In genomic region chr17:46297364-46298219, GRCm38 (mm10) we compare ENCODE assay signal across 8 mouse cellular contexts. TPM values are rescaled to one million over a fixed set of nuclear protein-coding genes. Genes with fewer than 3 reads are reported as not detected.
A peak's percentile ranks its signal among the peaks of the same experiment; 100 is the strongest.
DNase-seq lines count a peak whose midpoint lies in the region; ATAC-seq and TF ChIP-seq lines count a peak whose summit lies in the region.

Gene Dlk2 (plus strand): TSS chr17:46297421.

- no peak for TF ChIP-seq CTCF in stomach, postnatal 0 days (IDR thresholded peaks at IDR 0.05; ENCODE audit: low read depth)

- peaks cover 21% of the 10 kb centered on the region for H3K4me1 ChIP-seq in kidney, embryonic 15.5 days
- peaks cover 7% of the 10 kb centered on the region; the same call in 1 of the 2 replicates for H3K4me1 ChIP-seq in forebrain, embryonic 11.5 days (replicated peaks; ENCODE audit: control insufficient read depth, insufficient read depth, low read length)
- peaks cover 25% of the 10 kb centered on the region for H3K4me1 ChIP-seq in midbrain, embryonic 10.5 days
- no peaks in the 10 kb centered on the region for H3K4me1 ChIP-seq in stomach, postnatal 0 days (replicated peaks; ENCODE audit: control insufficient read depth, insufficient read depth)

- H3K27ac ChIP-seq in kidney, embryonic 15.5 days, result no peak within 1 kb of the TSS
- H3K27ac ChIP-seq in forebrain, embryonic 11.5 days (ENCODE audit: low read depth, low read length), result no peak within 1 kb of the TSS
- H3K27ac ChIP-seq in midbrain, embryonic 10.5 days (replicated peaks), result peak within 1 kb of the TSS; percentile 63
- 0 out of 2 replicates have a peak within 1 kb of the TSS, but pooled peaks have one; percentile 13 for H3K27ac ChIP-seq in stomach, postnatal 0 days (replicated peaks)

- under 1% methylated on average over 58 of the region's 86 CpGs for WGBS in kidney, embryonic 15.5 days
- under 1% methylated on average over 57 of the region's 86 CpGs for WGBS in forebrain, embryonic 11.5 days
- under 1% methylated on average over 73 of the region's 86 CpGs for WGBS in midbrain, embryonic 10.5 days
- WGBS in stomach, postnatal 0 days, result under 1% methylated on average over 50 of the region's 86 CpGs

- H3K36me3 ChIP-seq in kidney, embryonic 15.5 days, result no peaks in the 10 kb centered on the region
- no peaks in the 10 kb centered on the region for H3K36me3 ChIP-seq in forebrain, embryonic 11.5 days (ENCODE audit: control insufficient read depth, insufficient read depth, low read length)
- H3K36me3 ChIP-seq in midbrain, embryonic 10.5 days, result no peaks in the 10 kb centered on the region
- H3K36me3 ChIP-seq in stomach, postnatal 0 days (ENCODE audit: control insufficient read depth, insufficient read depth, low read length), result no peaks in the 10 kb centered on the region

- peak within 1 kb of the TSS; percentile 99 for H3K4me2 ChIP-seq in kidney, embryonic 15.5 days
- H3K4me2 ChIP-seq in forebrain, embryonic 11.5 days (ENCODE audit: low read depth, low read length, severe bottlenecking), result peak within 1 kb of the TSS; percentile 99
- H3K4me2 ChIP-seq in stomach, postnatal 0 days (replicated peaks; ENCODE audit: low read depth), result peak within 1 kb of the TSS; percentile 99

- no peak for DNase-seq in kidney, adult 18-20 months
- peak; percentile 22 for DNase-seq in NIH3T3 (ENCODE audit: low read depth)
- peak; percentile 66 for DNase-seq in forebrain, embryonic 11.5 days (ENCODE audit: low spot score)
- DNase-seq in kidney, postnatal 25 days, result peak; percentile 16 to 35
- peak; percentile 41 for DNase-seq in midbrain, embryonic 10.5 days (ENCODE audit: low spot score)
- peak; percentile 33 for DNase-seq in stomach, postnatal 0 days (ENCODE audit: low spot score)
- no peak for DNase-seq in spleen, postnatal 14 days (ENCODE audit: low spot score in 2 of 2)

- H3K27me3 ChIP-seq in kidney, embryonic 15.5 days, result peaks cover 69% of the 10 kb centered on the region
- H3K27me3 ChIP-seq in forebrain, embryonic 11.5 days (ENCODE audit: control insufficient read depth, insufficient read depth, low read length), result peaks cover 33% of the 10 kb centered on the region
- peaks cover 81% of the 10 kb centered on the region for H3K27me3 ChIP-seq in midbrain, embryonic 10.5 days (ENCODE audit: low read depth, poor library complexity, severe bottlenecking)
- H3K27me3 ChIP-seq in stomach, postnatal 0 days (ENCODE audit: control insufficient read depth, insufficient read depth, low read length), result peaks cover 2% of the 10 kb centered on the region; the same call in 1 of the 2 replicates

- TF ChIP-seq EP300 in stomach, postnatal 0 days (optimal IDR thresholded peaks at IDR 0.05), result no peak

- peak within 1 kb of the TSS; percentile 23 for H3K9ac ChIP-seq in kidney, embryonic 15.5 days
- peak within 1 kb of the TSS; percentile 43 for H3K9ac ChIP-seq in forebrain, embryonic 11.5 days (ENCODE audit: low read length)
- H3K9ac ChIP-seq in stomach, postnatal 0 days (ENCODE audit: low read length), result peak within 1 kb of the TSS; percentile 58

- H3K9me3 ChIP-seq in kidney, embryonic 15.5 days (replicated peaks), result no peaks in the 10 kb centered on the region
- H3K9me3 ChIP-seq in forebrain, embryonic 11.5 days (ENCODE audit: control insufficient read depth, low read length), result no peaks in the 10 kb centered on the region
- no peaks in the 10 kb centered on the region for H3K9me3 ChIP-seq in midbrain, embryonic 10.5 days (replicated peaks)
- no peaks in the 10 kb centered on the region for H3K9me3 ChIP-seq in stomach, postnatal 0 days (ENCODE audit: control insufficient read depth, low read length)

- H3K4me3 ChIP-seq in kidney, embryonic 15.5 days (replicated peaks), result peak within 1 kb of the TSS; percentile 60
- H3K4me3 ChIP-seq in forebrain, embryonic 11.5 days (ENCODE audit: low read depth, low read length), result peak within 1 kb of the TSS; percentile 59
- H3K4me3 ChIP-seq in midbrain, embryonic 10.5 days, result peak within 1 kb of the TSS; percentile 71
- peak within 1 kb of the TSS; percentile 58 for H3K4me3 ChIP-seq in stomach, postnatal 0 days (ENCODE audit: low read depth, low read length)

- ATAC-seq in kidney, embryonic 15.5 days (replicated peaks; ENCODE audit: low FRiP score), result peak; percentile 26; the same call in 1 of the 2 replicates
- ATAC-seq in forebrain, embryonic 11.5 days (replicated peaks; ENCODE audit: low FRiP score), result peak; percentile 31
- ATAC-seq in stomach, postnatal 0 days (ENCODE audit: low FRiP score, low TSS enrichment), result peak; percentile 12; the same call in 1 of the 2 replicates

RNA-seq across cellular contexts. Expression of gene Dlk2, which starts in this region (rescaled TPM):
- 0.42 and 0.85 TPM in 2 replicates for polyA plus RNA-seq in kidney, embryonic 15.5 days (2015; fragmentation: Nextera tagmentation; extraction: Ambion mirVana)
- 1.2 and 1.5 TPM in 2 replicates for polyA plus RNA-seq in forebrain, embryonic 11.5 days (2014; fragmentation: Nextera tagmentation; extraction: Ambion mirVana)
- 0.68 and 0.78 TPM in 2 replicates for polyA plus RNA-seq in midbrain, embryonic 10.5 days (2016; fragmentation: Nextera tagmentation; extraction: Ambion mirVana)
- polyA plus RNA-seq in stomach, postnatal 0 days (2015; fragmentation: Nextera tagmentation; extraction: Ambion mirVana), result 8.9 and 10.8 TPM in 2 replicates

Comparison
In these comparisons a context has a peak if more than half of its experiments do, and no peak if none do; other contexts are left out.
1. DNase-seq: peak in NIH3T3 (single experiment), forebrain, embryonic 11.5 days (single experiment), kidney, postnatal 25 days (2 of 2) and stomach, postnatal 0 days (single experiment); none in kidney, adult 18-20 months (single experiment) and spleen, postnatal 14 days (0 of 2).
2. Peak in ATAC-seq, H3K4me3 ChIP-seq, H3K9ac ChIP-seq and H3K4me2 ChIP-seq in kidney, embryonic 15.5 days; RNA of the gene not detected or under 1 TPM.
3. Peak in DNase-seq, H3K4me3 ChIP-seq and H3K27ac ChIP-seq in midbrain, embryonic 10.5 days; RNA of the gene not detected or under 1 TPM.
4. Peak in every context shown above with its lines, with median percentiles within 50 percentile points of each other: ATAC-seq, H3K4me2 ChIP-seq, H3K4me3 ChIP-seq and H3K9ac ChIP-seq.